Mouse (Mus musculus): ENCODE data around the gene Hist1h3e.

GRCm38 (mm10) chr13:23592614-23593013, 30.4 kb upstream of the Hist1h3e start:
- TF ChIP-seq POLR2A (IDR thresholded peaks at IDR 0.05; ENCODE audit: low read depth, low read length) (no peak), CTCF (conservative IDR thresholded peaks at IDR 0.05; ENCODE audit: insufficient read depth, insufficient read length, low read depth, low read length) (no peak)

All from kidney, adult 2 months (tissue).